Mouse (Mus musculus): Measurements from ENCODE around the gene Rprd1b. TPM values are rescaled to one million over a fixed set of nuclear protein-coding genes. Genes with fewer than 3 reads are reported as not detected.

Gene Rprd1b
- polyA plus RNA-seq, 1 experiment = 11.6 TPM

DNA sequence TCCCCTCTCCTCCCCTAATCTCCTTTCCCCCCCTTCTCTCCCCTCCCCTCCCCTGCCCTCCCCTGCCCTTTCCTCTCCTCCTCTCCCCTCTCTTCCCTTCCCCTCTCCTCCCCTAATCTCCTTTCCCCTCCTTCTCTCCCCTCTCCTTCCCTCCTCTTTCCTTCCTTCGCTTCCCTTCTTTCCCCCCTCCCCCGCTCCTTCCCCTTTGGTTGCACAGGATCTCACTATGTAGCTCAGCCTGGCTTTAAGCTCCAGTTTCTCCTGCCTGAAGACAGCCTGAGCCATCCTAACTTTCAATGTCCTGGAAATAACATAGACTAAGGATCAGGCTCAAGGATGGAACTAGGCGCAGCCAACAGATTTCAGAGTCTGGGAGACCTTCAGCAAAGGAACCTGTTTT lies 115.5 kb downstream of the Rprd1b start:
- H3K27me3 ChIP-seq (ENCODE audit: control insufficient read depth, insufficient read depth, insufficient read length) = no peaks in the 10 kb centered on the region
- peak overlapping the region; percentile 74 for H3K4me2 ChIP-seq (ENCODE audit: low read depth)
- no peak overlapping the region for H3K4me3 ChIP-seq
- H3K36me3 ChIP-seq (ENCODE audit: control insufficient read depth, insufficient read depth) = no peaks in the 10 kb centered on the region
- H3K79me2 ChIP-seq (ENCODE audit: control insufficient read depth, insufficient read depth) = no peaks in the 10 kb centered on the region
- no peak for TF ChIP-seq MYOG (IDR thresholded peaks at IDR 0.05; ENCODE audit: control insufficient read depth in 1 of 3, insufficient read depth in 1 of 3, insufficient read length in 2 of 3, low read depth in 2 of 3)
- TF ChIP-seq POLR2AphosphoS2 (IDR thresholded peaks at IDR 0.05; ENCODE audit: insufficient read length, low read depth) = no peak
- TF ChIP-seq MYOD1 (IDR thresholded peaks at IDR 0.05; ENCODE audit: control insufficient read depth in 1 of 3, insufficient read length in 2 of 3, low read depth in 2 of 3) = no peak
- no peak for TF ChIP-seq REST (IDR thresholded peaks at IDR 0.05; ENCODE audit: insufficient read depth, insufficient read length)
- TF ChIP-seq TCF3 (IDR thresholded peaks at IDR 0.05; ENCODE audit: insufficient read length, low read depth) = no peak
- TF ChIP-seq E2F4 (IDR thresholded peaks at IDR 0.05; ENCODE audit: insufficient read depth) = no peak
- TF ChIP-seq CEBPB (IDR thresholded peaks at IDR 0.05; ENCODE audit: insufficient read depth, poor library complexity, severe bottlenecking) = no peak
- no peak for TF ChIP-seq USF1 (IDR thresholded peaks at IDR 0.05; ENCODE audit: low read depth)
- TF ChIP-seq MAX (IDR thresholded peaks at IDR 0.05; ENCODE audit: low read depth) = no peak
- TF ChIP-seq POLR2A (IDR thresholded peaks at IDR 0.05; ENCODE audit: insufficient read length, low read depth) = no peak
- no peak for TF ChIP-seq TCF12 (IDR thresholded peaks at IDR 0.05; ENCODE audit: insufficient read depth, poor library complexity, severe bottlenecking)
- TF ChIP-seq SRF (IDR thresholded peaks at IDR 0.05; ENCODE audit: control insufficient read depth, insufficient read length, low read depth) = no peak
- H3ac ChIP-seq (ENCODE audit: control insufficient read depth, insufficient read length) = no peak overlapping the region

DNA sequence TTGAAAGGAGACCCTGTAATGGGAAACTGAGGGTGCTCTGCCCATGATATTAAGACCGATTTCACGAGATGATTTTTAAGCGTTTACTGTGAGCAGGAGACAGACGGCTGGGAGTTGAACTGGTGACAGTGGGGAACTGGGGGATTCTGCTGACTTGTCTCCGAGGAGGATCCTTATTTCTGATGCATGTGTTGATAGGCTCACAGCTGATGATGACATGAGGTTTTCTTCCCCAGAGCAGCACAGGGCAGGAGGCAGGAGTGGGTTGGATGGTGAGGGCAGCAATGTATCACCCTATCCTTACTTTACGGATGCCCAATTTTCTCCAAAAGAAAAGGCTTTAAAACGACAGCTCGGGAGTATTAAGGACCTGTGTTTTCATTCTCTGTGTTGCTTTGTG lies 116.0 kb downstream of the Rprd1b start:
- TF ChIP-seq MAX (IDR thresholded peaks at IDR 0.05; ENCODE audit: low read depth) (no peak), E2F4 (IDR thresholded peaks at IDR 0.05; ENCODE audit: insufficient read depth) (no peak), TCF3 (IDR thresholded peaks at IDR 0.05; ENCODE audit: insufficient read length, low read depth) (no peak)
- Histone ChIP-seq H3K27me3 (ENCODE audit: control insufficient read depth, insufficient read depth, insufficient read length) (no peaks in the 10 kb centered on the region), H3ac (ENCODE audit: control insufficient read depth, insufficient read length) (no peak overlapping the region), H3K79me2 (ENCODE audit: control insufficient read depth, insufficient read depth) (no peaks in the 10 kb centered on the region), H3K4me2 (ENCODE audit: low read depth) (peak overlapping the region; percentile 74), H3K4me3 (no peak overlapping the region), H3K36me3 (ENCODE audit: control insufficient read depth, insufficient read depth) (no peaks in the 10 kb centered on the region)

DNA sequence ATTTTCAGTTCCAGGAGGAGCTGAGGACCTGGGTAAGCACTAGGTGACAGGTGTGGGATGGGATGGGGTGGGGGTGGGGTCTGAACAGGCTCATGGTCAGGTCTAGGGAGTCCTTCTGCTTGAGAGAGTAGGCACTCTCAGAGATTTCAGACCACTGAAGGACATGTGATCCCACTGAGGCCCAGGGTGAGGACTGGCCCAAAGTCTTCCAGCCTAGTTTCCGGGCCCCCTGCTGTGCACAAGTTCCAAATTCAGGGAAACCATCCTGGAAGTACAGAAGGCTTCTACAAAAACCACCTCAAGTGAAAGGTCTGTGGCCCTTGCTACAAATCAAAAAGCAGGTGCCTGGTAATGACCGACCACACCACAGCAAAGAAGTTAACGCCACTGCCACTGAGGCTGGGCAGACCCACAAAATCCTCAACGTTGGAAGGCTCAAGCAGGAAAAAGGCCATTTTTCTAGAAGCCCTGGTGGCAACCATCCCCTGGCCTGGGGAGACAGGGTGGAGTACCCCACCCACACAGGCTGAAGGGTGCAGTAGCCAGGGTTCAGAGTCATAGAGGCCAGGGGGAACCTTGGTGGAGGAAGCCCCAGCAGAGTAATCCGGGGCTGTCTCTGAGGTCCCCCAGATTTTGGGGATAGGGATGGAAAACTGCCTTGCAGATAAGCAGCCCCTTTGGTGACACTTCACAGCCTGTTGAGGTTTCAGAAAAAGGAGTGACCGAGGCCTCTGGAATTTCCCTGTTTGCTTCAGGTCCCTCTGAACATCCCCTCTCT lies 116.6 kb downstream of the Rprd1b start:
- no peak for TF ChIP-seq MYOG (IDR thresholded peaks at IDR 0.05; ENCODE audit: control insufficient read depth in 1 of 3, insufficient read depth in 1 of 3, insufficient read length in 2 of 3, low read depth in 2 of 3)
- no peak for TF ChIP-seq REST (IDR thresholded peaks at IDR 0.05; ENCODE audit: insufficient read depth, insufficient read length)
- no peak for TF ChIP-seq TCF3 (IDR thresholded peaks at IDR 0.05; ENCODE audit: insufficient read length, low read depth)
- no peak for TF ChIP-seq POLR2A (IDR thresholded peaks at IDR 0.05; ENCODE audit: insufficient read length, low read depth)
- TF ChIP-seq MAX (IDR thresholded peaks at IDR 0.05; ENCODE audit: low read depth) = no peak
- TF ChIP-seq POLR2AphosphoS2 (IDR thresholded peaks at IDR 0.05; ENCODE audit: insufficient read length, low read depth) = no peak
- no peak for TF ChIP-seq E2F4 (IDR thresholded peaks at IDR 0.05; ENCODE audit: insufficient read depth)
- no peak for TF ChIP-seq SRF (IDR thresholded peaks at IDR 0.05; ENCODE audit: control insufficient read depth, insufficient read length, low read depth)
- no peak for TF ChIP-seq CEBPB (IDR thresholded peaks at IDR 0.05; ENCODE audit: insufficient read depth, poor library complexity, severe bottlenecking)
- TF ChIP-seq TCF12 (IDR thresholded peaks at IDR 0.05; ENCODE audit: insufficient read depth, poor library complexity, severe bottlenecking) = no peak
- no peak for TF ChIP-seq USF1 (IDR thresholded peaks at IDR 0.05; ENCODE audit: low read depth)
- TF ChIP-seq MYOD1 (IDR thresholded peaks at IDR 0.05; ENCODE audit: control insufficient read depth in 1 of 3, insufficient read length in 2 of 3, low read depth in 2 of 3) = no peak
- Histone ChIP-seq H3K36me3 (ENCODE audit: control insufficient read depth, insufficient read depth) (no peaks in the 10 kb centered on the region), H3K4me3 (peak overlapping the region; percentile 17), H3ac (ENCODE audit: control insufficient read depth, insufficient read length) (no peak overlapping the region), H3K79me2 (ENCODE audit: control insufficient read depth, insufficient read depth) (no peaks in the 10 kb centered on the region), H3K4me2 (ENCODE audit: low read depth) (peak overlapping the region; percentile 74), H3K27me3 (ENCODE audit: control insufficient read depth, insufficient read depth, insufficient read length) (no peaks in the 10 kb centered on the region)

DNA sequence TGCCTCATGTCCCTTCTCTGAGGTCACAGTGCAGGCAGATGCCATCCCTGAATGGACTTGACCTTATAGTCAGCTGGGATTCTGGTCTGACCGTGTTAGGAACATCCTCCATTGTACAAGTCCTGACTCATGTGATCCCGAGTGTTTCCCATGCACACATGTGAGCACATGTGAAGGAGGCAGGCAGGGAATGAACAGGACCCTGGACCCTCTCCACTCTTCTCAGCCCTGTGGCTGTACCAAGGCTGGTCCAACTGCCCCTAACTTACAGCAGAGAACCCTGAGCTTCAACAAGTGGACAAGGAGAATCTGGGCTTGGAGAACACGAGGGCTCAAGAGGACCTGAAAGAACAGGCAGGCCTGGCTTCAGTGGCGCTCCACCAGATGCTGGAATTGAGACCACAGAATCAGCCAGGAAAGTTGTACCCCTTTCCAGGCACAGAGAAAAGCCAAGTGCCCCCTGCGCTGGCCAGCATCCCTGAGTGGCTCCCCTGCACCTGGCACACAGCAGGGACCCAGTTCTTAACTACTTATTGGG lies 117.3 kb downstream of the Rprd1b start:
- Histone ChIP-seq H3K4me3 (peak overlapping the region; percentile 17), H3ac (ENCODE audit: control insufficient read depth, insufficient read length) (peak overlapping the region; percentile 22), H3K36me3 (ENCODE audit: control insufficient read depth, insufficient read depth) (no peaks in the 10 kb centered on the region), H3K79me2 (ENCODE audit: control insufficient read depth, insufficient read depth) (no peaks in the 10 kb centered on the region), H3K27me3 (ENCODE audit: control insufficient read depth, insufficient read depth, insufficient read length) (no peaks in the 10 kb centered on the region), H3K4me2 (ENCODE audit: low read depth) (peak overlapping the region; percentile 74)
- TF ChIP-seq TCF3 (IDR thresholded peaks at IDR 0.05; ENCODE audit: insufficient read length, low read depth) (no peak), POLR2A (IDR thresholded peaks at IDR 0.05; ENCODE audit: insufficient read length, low read depth) (no peak), E2F4 (IDR thresholded peaks at IDR 0.05; ENCODE audit: insufficient read depth) (no peak), TCF12 (IDR thresholded peaks at IDR 0.05; ENCODE audit: insufficient read depth, poor library complexity, severe bottlenecking) (no peak), SRF (IDR thresholded peaks at IDR 0.05; ENCODE audit: control insufficient read depth, insufficient read length, low read depth) (no peak), POLR2AphosphoS2 (IDR thresholded peaks at IDR 0.05; ENCODE audit: insufficient read length, low read depth) (no peak), USF1 (IDR thresholded peaks at IDR 0.05; ENCODE audit: low read depth) (no peak), REST (IDR thresholded peaks at IDR 0.05; ENCODE audit: insufficient read depth, insufficient read length) (no peak), MAX (IDR thresholded peaks at IDR 0.05; ENCODE audit: low read depth) (no peak), CEBPB (IDR thresholded peaks at IDR 0.05; ENCODE audit: insufficient read depth, poor library complexity, severe bottlenecking) (no peak), MYOG (IDR thresholded peaks at IDR 0.05; ENCODE audit: control insufficient read depth in 1 of 3, insufficient read depth in 1 of 3, insufficient read length in 2 of 3, low read depth in 2 of 3) (no peak), MYOD1 (IDR thresholded peaks at IDR 0.05; ENCODE audit: control insufficient read depth in 1 of 3, insufficient read length in 2 of 3, low read depth in 2 of 3) (no peak)
